Mouse (Mus musculus) CD4-positive, CD25-positive, alpha-beta regulatory T cell, adult 4 months (primary cell): ENCODE data around the gene Lipt1. TPM values are rescaled to one million over a fixed set of nuclear protein-coding genes. Genes with fewer than 3 reads are reported as not detected.

Experiments used
- ATAC-seq: one replicate; pipeline ENCODE4 v1.8.0; 2017
- polyA plus RNA-seq, 2 experiments: library from polyadenylated mRNA; unstranded; fragments of 100-300 nt; shearing (Covaris generic); gene quantifications; one replicate each; pipeline ENCODE4 v1.2.1; 2017

Lipt1 gene
- 1 to 10 TPM; 9.1 to 9.8 TPM for polyA plus RNA-seq

- peak; percentile 18 for ATAC-seq
These were observed at the start of gene Lipt1 for GRCm38 (mm10) chr1:37871704-37872103. Gene Lipt1 (plus strand): TSS chr1:37871738.

- no peak for ATAC-seq
These were observed 39.9 kb upstream of the Lipt1 start for GRCm38 (mm10) chr1:37831681-37832080.

GRCm38 (mm10) chr1:37846878-37847277 is 24.7 kb upstream of the Lipt1 start:
- no peak for ATAC-seq

- ATAC-seq, result no peak
These were observed 20.8 kb upstream of the Lipt1 start for GRCm38 (mm10) chr1:37850696-37851095.

- ATAC-seq, result peak; percentile 89
These were observed 6.8 kb upstream of the Lipt1 start for GRCm38 (mm10) chr1:37864511-37865400.

- no peak for ATAC-seq
These were observed 5.9 kb upstream of the Lipt1 start for GRCm38 (mm10) chr1:37865401-37866215.

GRCm38 (mm10) chr1:37866286-37866685 is 5.3 kb upstream of the Lipt1 start, which contains the start of gene Tsga10:
Gene Tsga10 (minus strand): TSS chr1:37866429.
- ATAC-seq, result no peak

GRCm38 (mm10) chr1:37867056-37867455 is 4.5 kb upstream of the Lipt1 start:
- no peak for ATAC-seq

- no peak for ATAC-seq
These were observed 3.7 kb upstream of the Lipt1 start for GRCm38 (mm10) chr1:37867684-37868322.

- ATAC-seq, result no peak
These were observed 2.9 kb upstream of the Lipt1 start for GRCm38 (mm10) chr1:37868640-37869039.

- no peak for ATAC-seq
These were observed 2.2 kb upstream of the Lipt1 start for GRCm38 (mm10) chr1:37869362-37869761.

GRCm38 (mm10) chr1:37872131-37873067 is 861 bp downstream of the Lipt1 start:
- peak; percentile 91 for ATAC-seq

- ATAC-seq, result no peak
These were observed 1.6 kb downstream of the Lipt1 start for GRCm38 (mm10) chr1:37873157-37873556.

- no peak for ATAC-seq
These were observed 6.4 kb downstream of the Lipt1 start for GRCm38 (mm10) chr1:37877736-37878460.

- ATAC-seq, result no peak
These were observed 11.9 kb downstream of the Lipt1 start for GRCm38 (mm10) chr1:37883411-37883810.

- no peak for ATAC-seq
These were observed 12.9 kb downstream of the Lipt1 start for GRCm38 (mm10) chr1:37884451-37884850.

GRCm38 (mm10) chr1:37889206-37889605 is 17.7 kb downstream of the Lipt1 start:
- no peak for ATAC-seq

- peak; percentile 92 for ATAC-seq
These were observed 18.6 kb downstream of the Lipt1 start, which contains the start of the genes Mitd1 and Mrpl30 for GRCm38 (mm10) chr1:37890025-37890652. Gene Mitd1 (minus strand): TSS chr1:37890411. Gene Mrpl30 (plus strand): TSS chr1:37890477.

GRCm38 (mm10) chr1:37891400-37891799 is 19.9 kb downstream of the Lipt1 start:
- ATAC-seq, result no peak

GRCm38 (mm10) chr1:37894606-37895005 is 23.1 kb downstream of the Lipt1 start:
- ATAC-seq, result no peak
